Mouse (Mus musculus) embryonic fibroblast, embryonic 13.5 days (primary cell): ENCODE data around the gene Itga11. TPM values are rescaled to one million over a fixed set of nuclear protein-coding genes. Genes with fewer than 3 reads are reported as not detected.

ENCODE experiments used
- H3K27ac ChIP-seq: 2 replicates; pipeline ENCODE4 v1.5.1; 2012; ENCODE audit warnings: low read length, control low read depth, inconsistent platforms; ENCODE audit not compliant: insufficient read depth
- H3K4me1 ChIP-seq: 2 replicates; pipeline ENCODE4 v1.6.1; 2011; ENCODE audit warnings: low read length; ENCODE audit not compliant: control insufficient read depth, insufficient read depth
- H3K4me3 ChIP-seq: 2 replicates; pipeline ENCODE4 v1.5.1; 2011; ENCODE audit warnings: mild to moderate bottlenecking, control low read depth, low read length; ENCODE audit not compliant: insufficient read depth
- CTCF ChIP-seq: IDR thresholded peaks from 2 replicates; pipeline ENCODE4 v1.5.1; 2011; ENCODE audit warnings: mild to moderate bottlenecking, control low read depth, low read length, moderate library complexity, borderline replicate concordance; ENCODE audit not compliant: insufficient read depth
- POLR2A ChIP-seq: IDR thresholded peaks from 2 replicates; pipeline ENCODE4 v1.6.1; 2011; ENCODE audit warnings: low read depth, mild to moderate bottlenecking, control low read depth, low read length, moderate library complexity
- polyA plus RNA-seq: library from polyadenylated mRNA; stranded (reverse); fragments of >200 nt; gene quantifications from 2 replicates; pipeline ENCODE4 v1.2.4, GENCODE M21; 2011; ENCODE audit warnings: low read depth; ENCODE audit not compliant: missing spikeins, insufficient read length

The Itga11 gene
- polyA plus RNA-seq, result 139 and 166 TPM in 2 replicates

DNA sequence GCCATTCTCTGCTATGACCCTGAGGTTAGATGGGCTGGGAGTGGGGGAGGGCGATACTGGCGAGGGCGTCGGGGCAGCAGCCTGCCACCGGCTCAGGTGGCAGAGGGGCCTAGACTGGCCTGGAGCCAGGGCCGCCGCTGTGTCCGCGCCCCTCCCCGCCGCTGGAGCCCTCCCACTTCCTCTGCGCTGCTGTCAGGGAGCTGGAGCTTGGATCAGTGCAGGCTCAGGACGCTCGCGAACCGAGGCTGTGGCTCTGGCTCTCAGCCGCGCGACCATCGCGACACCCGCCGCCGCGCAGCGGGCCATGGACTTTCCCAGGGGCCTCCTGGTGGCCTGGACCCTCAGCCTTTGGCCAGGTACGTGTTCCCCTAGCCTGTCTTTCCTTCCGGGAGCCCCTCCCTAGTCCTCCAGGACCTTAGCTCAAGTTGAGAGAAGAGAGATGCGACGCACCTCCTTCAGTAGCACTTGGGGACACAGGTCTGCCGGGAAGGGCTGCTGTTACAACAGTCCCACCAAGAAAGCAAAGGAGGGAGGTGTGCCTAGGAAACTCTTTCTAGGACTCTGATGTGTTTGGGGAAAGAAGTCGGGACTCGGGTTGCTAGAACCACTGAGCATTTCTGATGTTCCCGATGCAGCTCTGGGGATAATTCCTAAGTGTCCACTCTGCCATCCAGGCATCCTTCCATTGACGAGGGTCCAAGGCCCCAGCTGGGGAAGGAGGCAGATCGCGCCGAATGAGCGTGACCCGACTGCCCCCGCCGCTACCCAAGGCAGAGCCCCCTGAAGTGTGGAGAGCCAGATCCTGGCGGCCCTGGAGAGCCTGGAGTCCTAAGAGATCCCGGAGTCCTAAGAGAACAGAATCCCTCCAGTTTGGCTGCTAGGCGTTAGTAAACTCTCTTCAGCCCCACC lies at the start of gene Itga11:
Itga11 (plus strand) TSS at position 186 of the 909 bp plus-strand sequence.
- Histone ChIP-seq H3K27ac (peak within 1 kb of the TSS; percentile 2), H3K4me1 (0 out of 2 replicates have a peak, but pooled peaks cover 3% of the 10 kb centered on the region), H3K4me3 (peak within 1 kb of the TSS; percentile 72)
- TF ChIP-seq CTCF (no peak), POLR2A (peak; percentile 91)

GRCm38 (mm10) chr9:62630631-62631240 lies 46.9 kb upstream of the Itga11 start:
- TF ChIP-seq POLR2A (no peak), CTCF (no peak)
- no peak overlapping the region for H3K4me3 ChIP-seq
- peaks cover 13% of the 10 kb centered on the region for H3K4me1 ChIP-seq
- H3K27ac ChIP-seq, result no peak overlapping the region

- peak overlapping the region; percentile 3; the same call in 1 of the 2 replicates for H3K27ac ChIP-seq
- H3K4me1 ChIP-seq, result peaks cover 4% of the 10 kb centered on the region
- no peak for TF ChIP-seq POLR2A
- TF ChIP-seq CTCF, result no peak
- H3K4me3 ChIP-seq, result no peak overlapping the region
These were observed 45.2 kb upstream of the Itga11 start for GRCm38 (mm10) chr9:62632392-62632791.

- H3K4me3 ChIP-seq, result no peak overlapping the region
- H3K4me1 ChIP-seq, result peaks cover 9% of the 10 kb centered on the region
- TF ChIP-seq CTCF (no peak), POLR2A (no peak)
- H3K27ac ChIP-seq, result peak overlapping the region; percentile 97
These were observed 39.6 kb upstream of the Itga11 start for GRCm38 (mm10) chr9:62638045-62638444.

DNA sequence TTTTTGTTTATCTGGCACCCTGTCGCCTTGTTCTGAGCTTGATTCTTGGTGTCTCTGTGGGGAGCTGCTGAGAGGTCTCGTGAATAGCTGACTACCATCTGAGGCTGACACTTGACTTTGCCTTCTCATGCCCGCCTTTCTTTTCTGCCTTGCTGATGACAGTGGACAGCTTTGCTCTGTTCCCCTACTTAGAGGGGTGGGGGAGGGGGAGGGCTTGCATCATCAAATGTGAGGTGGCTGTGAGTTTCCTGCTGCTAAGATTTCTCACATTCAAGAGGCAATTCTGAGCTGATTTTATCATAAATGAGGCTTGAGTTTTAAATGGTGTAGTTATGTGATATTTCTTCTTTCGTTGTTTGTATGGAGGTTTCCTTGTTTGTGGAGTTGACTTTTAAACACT lies 37.9 kb upstream of the Itga11 start:
- Histone ChIP-seq H3K4me3 (no peak overlapping the region), H3K27ac (peak overlapping the region; percentile 73), H3K4me1 (peaks cover 9% of the 10 kb centered on the region)
- TF ChIP-seq CTCF (no peak), POLR2A (no peak)

DNA sequence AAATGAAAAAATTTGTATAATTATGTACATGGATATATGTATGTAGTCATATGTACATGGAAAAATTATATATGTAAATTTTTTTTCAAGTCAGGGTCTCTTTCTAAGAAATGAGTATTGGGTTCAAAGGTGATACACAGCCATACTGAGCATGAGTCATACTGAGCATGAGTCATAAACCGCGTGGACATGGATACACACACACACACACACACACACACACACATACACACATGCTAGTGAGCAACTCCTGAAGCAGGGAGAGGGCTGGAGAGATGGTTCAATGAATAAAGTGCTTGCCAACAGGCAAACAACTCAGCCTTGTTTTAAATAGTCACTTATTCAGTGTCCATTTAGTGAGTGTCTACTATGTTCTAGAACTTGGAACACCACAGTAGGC lies 37.4 kb upstream of the Itga11 start:
- TF ChIP-seq CTCF (no peak), POLR2A (no peak)
- Histone ChIP-seq H3K27ac (peak overlapping the region; percentile 32), H3K4me3 (no peak overlapping the region), H3K4me1 (peaks cover 9% of the 10 kb centered on the region)

DNA sequence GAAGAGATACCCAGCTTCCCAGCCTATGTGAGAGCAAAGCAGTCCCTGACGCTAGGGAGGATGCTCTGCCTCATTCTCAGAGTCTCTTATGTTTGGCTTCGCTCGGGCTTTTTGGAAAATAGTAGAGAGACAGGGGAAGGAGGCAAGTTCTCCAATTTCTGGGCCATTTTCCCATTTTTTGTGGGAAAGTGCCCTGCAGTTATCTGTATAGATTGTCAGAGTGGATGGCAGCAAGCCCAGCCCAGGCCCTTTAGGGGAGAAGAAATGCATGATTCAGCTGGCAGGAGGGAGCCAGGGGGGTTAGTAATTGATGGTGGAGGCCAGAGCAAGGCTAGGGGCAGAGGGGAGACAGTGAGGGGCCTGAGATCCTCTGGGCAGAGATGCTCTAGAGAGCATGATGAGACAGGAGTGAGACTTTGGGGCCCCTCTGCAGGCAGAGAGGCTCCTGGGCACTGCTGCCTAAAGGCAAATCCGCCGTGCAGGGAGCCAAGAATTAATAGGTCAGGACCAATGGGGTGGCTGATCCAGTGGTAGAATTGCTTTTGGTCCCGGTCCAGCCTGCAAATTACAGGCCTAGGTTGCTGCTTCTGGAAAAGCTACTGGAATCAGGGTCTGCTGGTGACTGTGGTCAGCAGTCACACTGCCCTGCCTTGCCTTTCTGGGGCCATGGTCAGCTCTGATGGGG lies 31.8 kb upstream of the Itga11 start:
- TF ChIP-seq CTCF, result no peak
- H3K4me1 ChIP-seq, result peaks cover 8% of the 10 kb centered on the region; the same call in 1 of the 2 replicates
- peak overlapping the region; percentile 84 for H3K27ac ChIP-seq
- no peak overlapping the region for H3K4me3 ChIP-seq

DNA sequence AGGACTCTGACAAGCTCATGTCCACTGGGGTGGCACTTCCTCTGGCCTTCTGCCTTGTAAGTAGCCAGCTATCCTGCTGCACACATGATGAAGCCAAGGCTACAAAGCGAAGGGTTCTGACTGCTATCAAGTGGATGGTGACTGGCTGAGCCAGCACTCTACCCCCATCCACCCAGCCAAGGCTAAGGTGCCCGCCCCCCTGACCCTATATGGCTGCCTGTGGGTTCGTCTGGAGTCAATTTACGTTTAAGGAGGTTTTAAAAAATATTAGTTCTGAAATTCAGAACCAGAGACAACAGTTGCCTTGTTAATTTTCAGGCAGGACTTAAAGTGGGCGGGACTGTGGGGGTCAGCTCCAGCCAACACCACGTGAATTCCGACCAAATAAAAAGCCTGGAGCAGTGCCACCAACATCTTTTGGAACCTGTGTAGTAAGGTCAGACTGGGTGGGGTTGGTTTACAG lies 30.9 kb upstream of the Itga11 start:
- no peak overlapping the region for H3K4me3 ChIP-seq
- H3K27ac ChIP-seq, result peak overlapping the region; percentile 84
- 0 out of 2 replicates have a peak, but pooled peaks have one; percentile 36 for TF ChIP-seq POLR2A
- no peak for TF ChIP-seq CTCF
- H3K4me1 ChIP-seq, result peaks cover 8% of the 10 kb centered on the region; the same call in 1 of the 2 replicates

DNA sequence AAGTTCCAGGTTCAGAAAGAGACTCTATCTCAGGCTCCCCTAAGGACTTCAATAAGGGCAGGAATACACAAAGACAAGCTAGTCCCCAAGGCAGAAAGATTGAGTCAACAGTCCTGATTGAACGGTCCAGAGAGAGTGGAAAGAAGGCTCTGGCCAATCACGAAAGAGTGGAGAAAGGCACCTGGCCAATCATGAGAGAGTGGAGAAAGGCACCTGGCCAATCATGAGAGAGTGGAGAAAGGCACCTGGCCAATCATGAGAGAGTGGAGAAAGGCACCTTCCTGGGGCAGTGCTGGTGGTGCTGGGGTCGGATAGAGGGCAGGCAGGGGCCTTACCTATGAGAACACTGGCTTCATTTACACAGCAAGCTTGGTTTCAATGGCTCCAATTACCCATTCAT lies 28.2 kb upstream of the Itga11 start:
- Histone ChIP-seq H3K4me3 (no peak overlapping the region), H3K4me1 (peaks cover 8% of the 10 kb centered on the region; the same call in 1 of the 2 replicates), H3K27ac (no peak overlapping the region)
- TF ChIP-seq POLR2A, result no peak
- TF ChIP-seq CTCF, result no peak
